Mouse (Mus musculus) macrophage (primary cell): ENCODE measurements at regions not wholly inside any gene's neighbourhood (a gene's known extent, or its start where the extent isn't known, plus 50 kb on each side); places are given as distances from the start of the nearest gene placed in this dataset.

Experiments used
- H3K27ac ChIP-seq: fragments of 350-480 bp; formaldehyde crosslinking; 2 replicates; pipeline ENCODE4 v1.9.0; 2021
- H3K36me3 ChIP-seq: fragments of 350-480 bp; formaldehyde crosslinking; 2 replicates; pipeline ENCODE4 v1.9.0; 2021; ENCODE audit errors: inconsistent target
- H3K4me3 ChIP-seq: fragments of 350-480 bp; formaldehyde crosslinking; 2 replicates; pipeline ENCODE4 v1.9.0; 2021; ENCODE audit errors: inconsistent target
- H3K79me2 ChIP-seq: fragments of 350-480 bp; formaldehyde crosslinking; 2 replicates; pipeline ENCODE4 v1.9.0; 2021; ENCODE audit errors: inconsistent target
- WGBS: methylation state at CpG from one replicate; pipeline ENCODE4 v1.1.7; 2026; ENCODE audit warnings: inconsistent platforms; ENCODE audit not compliant: missing documents; 5-methylcytosine and 5-hydroxymethylcytosine counted together

DNA sequence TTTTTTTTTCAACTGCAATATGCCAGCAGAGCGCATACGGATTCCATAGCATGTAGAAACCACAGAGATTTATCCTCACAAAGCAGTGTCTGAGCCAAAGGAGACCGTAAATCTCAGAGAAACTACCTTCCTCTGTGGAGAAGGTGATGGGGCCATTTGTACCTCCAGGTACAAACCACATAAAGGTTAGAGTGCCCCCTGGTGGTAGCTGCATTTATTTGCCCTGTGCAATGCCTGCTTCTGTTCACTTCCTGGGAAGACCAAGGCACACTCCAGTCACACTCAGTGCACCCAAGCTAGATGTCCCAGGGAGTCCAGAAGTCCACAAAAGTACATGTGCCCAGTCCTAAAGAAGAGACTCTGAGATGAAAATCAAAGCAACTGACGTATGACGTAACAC is 104.1 kb upstream of the Dock1 start:
- H3K4me3 ChIP-seq = no peak overlapping the region
- no peak overlapping the region for H3K27ac ChIP-seq
- H3K36me3 ChIP-seq = no peaks in the 10 kb centered on the region
- H3K79me2 ChIP-seq = no peaks in the 10 kb centered on the region
- WGBS = 60% methylated on average over 5 of the region's 5 CpGs

DNA sequence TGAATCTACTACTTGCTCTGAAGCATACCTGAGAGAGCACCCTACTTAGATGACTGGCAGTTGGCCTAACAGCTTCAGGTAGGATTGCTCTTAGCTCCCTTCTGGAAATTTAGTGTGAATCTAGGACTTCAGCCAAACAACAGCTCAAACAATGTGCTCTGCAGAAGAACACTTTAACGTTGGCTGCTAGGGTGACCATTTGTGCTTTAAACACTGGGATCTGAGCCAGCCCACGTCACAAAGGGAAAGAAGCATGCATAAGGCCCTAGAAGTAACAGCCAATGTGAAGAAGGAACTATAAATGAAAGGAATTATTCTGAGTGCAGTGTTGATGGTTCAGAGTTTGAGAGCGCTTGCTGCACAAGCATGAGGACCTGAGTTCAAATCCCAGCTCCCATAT is 101.2 kb upstream of the Dock1 start:
- H3K4me3 ChIP-seq = no peak overlapping the region
- 81% methylated on average over 3 of the region's 3 CpGs for whole genome bisulfite sequencing
- H3K79me2 ChIP-seq = no peaks in the 10 kb centered on the region
- no peak overlapping the region for H3K27ac ChIP-seq
- no peaks in the 10 kb centered on the region for H3K36me3 ChIP-seq

DNA sequence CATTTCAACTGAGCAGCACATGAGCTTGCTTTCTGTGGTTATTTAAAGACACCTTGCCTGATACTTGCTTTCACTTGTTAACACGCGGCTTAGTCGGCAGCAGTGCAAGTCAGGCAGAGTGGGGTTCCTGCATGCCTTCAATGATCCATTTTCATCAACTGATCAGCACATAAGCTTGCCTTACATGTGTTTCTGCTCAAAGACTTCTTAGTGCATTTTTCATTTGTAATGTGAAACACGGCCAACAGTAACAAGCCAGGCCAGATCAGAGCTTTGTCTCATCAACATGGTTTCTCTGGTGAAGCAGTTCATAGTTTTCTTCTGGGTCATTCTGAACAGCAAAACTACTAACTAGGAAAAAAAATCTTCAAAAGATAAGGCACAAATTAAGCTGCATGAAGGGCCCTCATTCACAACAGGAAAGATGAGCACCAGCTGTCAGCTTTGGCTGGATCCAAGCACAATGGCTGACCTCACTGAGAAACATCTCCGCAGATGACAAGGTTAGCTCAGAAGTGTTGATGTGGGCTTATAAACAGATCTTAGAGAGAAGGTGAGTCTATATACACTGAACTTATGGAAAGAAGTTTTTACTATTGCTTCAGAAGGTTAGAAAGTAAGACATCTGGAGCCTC is 100.2 kb upstream of the Dock1 start:
- 95% methylated on average over 5 of the region's 5 CpGs for WGBS

DNA sequence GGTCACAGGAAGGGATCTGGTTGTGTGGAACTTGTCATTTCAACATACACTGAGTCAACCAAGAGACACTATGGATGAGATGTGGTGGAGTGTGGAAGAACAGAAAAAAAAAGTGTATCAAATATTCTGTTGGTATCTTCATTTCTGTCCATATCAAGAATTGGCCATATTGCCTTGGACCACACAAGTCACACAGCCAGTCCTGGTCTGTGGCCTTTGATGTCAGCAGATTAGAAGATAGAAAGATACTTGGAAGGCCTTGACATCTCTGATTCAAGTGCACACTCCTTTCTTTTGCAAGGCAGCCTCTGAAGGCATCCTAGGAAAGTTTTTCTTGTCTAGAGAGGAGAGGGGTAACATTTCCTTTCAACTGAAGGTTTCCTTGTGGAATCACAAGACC is 88.7 kb upstream of the Dock1 start:
- Histone ChIP-seq H3K79me2 (no peaks in the 10 kb centered on the region), H3K27ac (no peak overlapping the region), H3K36me3 (no peaks in the 10 kb centered on the region), H3K4me3 (no peak overlapping the region)

More for the DNA sequence above, 100.2 kb upstream of the Dock1 start:
- H3K27ac ChIP-seq = no peak overlapping the region
- H3K79me2 ChIP-seq = no peaks in the 10 kb centered on the region
- no peaks in the 10 kb centered on the region for H3K36me3 ChIP-seq
- H3K4me3 ChIP-seq = no peak overlapping the region

DNA sequence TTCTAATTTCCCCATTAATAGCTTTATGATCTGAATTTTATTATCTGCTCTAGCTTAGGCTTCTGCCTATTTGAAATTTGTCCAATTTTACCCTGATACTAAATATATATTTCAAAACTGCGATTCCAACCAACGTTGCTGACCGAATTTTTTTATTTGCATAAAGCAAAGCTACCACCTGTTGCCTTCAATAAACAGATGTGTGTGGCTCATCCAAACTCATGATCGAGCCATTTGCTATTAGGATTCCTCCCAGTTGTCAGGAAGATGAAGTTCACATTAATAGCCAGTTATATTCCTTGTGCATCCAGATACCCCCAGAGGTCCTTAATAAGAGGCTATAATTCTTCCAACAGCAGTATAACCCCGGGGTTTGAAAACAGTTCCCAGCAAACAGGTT is 85.0 kb upstream of the Dock1 start:
- no peaks in the 10 kb centered on the region for H3K79me2 ChIP-seq
- H3K36me3 ChIP-seq = no peaks in the 10 kb centered on the region
- WGBS = 93% methylated on average over 5 of the region's 5 CpGs
- no peak overlapping the region for H3K4me3 ChIP-seq
- H3K27ac ChIP-seq = no peak overlapping the region

DNA sequence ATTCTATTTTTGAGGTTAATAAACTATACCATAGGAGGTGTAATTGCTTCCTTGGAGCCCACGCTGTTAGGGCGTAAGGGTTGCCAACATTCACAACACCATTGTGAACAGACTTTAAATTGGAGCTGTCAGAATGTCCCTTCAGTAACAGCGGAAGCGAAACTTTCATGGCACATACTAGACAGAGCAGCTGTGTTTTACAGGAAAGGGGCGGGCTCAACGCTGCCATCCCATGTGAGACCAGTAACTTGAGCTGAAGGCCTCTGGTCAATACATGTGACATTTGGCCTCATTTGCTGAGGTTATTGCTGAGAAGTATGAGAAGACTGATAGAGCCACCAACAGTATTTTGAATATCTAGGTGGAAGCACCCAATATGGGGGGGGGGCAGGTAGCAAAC is 83.5 kb upstream of the Dock1 start:
- H3K4me3 ChIP-seq = no peak overlapping the region
- H3K79me2 ChIP-seq = no peaks in the 10 kb centered on the region
- H3K27ac ChIP-seq = no peak overlapping the region
- H3K36me3 ChIP-seq = no peaks in the 10 kb centered on the region
- WGBS = 76% methylated on average over 6 of the region's 6 CpGs

DNA sequence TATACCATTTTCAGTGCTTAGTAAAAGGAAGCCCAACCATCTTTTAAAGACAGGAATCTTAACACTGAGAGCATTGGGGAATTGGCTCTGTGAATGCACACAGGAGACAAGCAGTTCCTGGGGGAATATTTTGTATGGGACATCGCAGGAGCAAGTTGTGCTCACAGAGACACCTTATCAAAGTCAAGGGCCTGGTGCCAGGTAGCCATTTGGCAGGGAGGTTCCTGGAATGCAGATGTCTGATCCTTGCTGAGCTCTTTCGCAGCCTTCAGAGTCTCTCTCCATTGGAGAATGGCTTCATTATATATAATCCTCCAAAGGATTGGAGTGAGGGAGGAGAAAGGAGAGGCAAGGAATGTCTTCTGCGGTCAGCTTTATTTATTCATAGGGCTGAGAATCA is 62.6 kb upstream of the Dock1 start:
- no peak overlapping the region for H3K4me3 ChIP-seq
- H3K36me3 ChIP-seq = no peaks in the 10 kb centered on the region
- H3K79me2 ChIP-seq = no peaks in the 10 kb centered on the region
- no peak overlapping the region for H3K27ac ChIP-seq
- WGBS = 92% methylated on average over 3 of the region's 3 CpGs

DNA sequence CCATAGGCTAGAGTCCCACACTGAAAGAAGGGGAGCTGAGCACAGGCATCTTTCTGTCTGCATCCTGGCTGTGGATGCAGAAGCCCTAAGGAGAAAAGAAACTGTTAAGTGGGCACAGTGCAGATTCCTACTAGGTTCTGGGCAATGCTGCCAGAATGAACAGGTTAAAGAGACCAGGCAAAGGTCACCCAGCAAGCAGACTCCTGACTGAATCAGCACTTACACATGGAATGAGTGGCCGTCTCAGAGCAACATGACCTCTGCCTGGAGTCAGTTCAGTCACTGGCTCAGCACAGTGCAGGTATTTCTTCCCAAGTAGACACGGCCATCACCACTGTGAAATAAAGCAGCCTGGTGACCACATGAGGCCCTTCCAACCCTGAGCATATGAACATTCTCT is 60.3 kb upstream of the Dock1 start:
- H3K27ac ChIP-seq = no peak overlapping the region
- no peaks in the 10 kb centered on the region for H3K79me2 ChIP-seq
- no peaks in the 10 kb centered on the region for H3K36me3 ChIP-seq
- 77% methylated on average over 2 of the region's 2 CpGs for whole genome bisulfite sequencing
- no peak overlapping the region for H3K4me3 ChIP-seq

DNA sequence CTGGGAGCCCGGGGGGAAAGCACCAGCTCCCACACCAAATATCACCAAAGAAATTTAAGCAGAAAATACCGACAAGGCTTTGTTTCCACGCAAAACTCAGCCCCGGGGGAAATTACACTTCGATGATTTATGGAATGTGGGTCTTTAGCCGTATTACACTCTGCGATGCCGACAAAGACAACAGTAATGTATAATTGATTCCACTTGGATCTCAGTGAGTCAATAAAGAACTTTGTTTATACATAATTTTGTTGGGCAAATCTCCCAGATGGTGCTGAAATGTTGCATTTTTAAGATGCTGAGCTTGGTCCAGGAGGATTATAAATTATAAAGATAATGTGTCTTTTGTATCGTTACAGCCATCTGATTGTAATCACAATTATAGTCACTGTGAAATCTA is 59.1 kb upstream of the Dock1 start:
- 91% methylated on average over 9 of the region's 9 CpGs for WGBS
- H3K36me3 ChIP-seq = no peaks in the 10 kb centered on the region
- H3K79me2 ChIP-seq = no peaks in the 10 kb centered on the region
- H3K27ac ChIP-seq = no peak overlapping the region
- H3K4me3 ChIP-seq = no peak overlapping the region

DNA sequence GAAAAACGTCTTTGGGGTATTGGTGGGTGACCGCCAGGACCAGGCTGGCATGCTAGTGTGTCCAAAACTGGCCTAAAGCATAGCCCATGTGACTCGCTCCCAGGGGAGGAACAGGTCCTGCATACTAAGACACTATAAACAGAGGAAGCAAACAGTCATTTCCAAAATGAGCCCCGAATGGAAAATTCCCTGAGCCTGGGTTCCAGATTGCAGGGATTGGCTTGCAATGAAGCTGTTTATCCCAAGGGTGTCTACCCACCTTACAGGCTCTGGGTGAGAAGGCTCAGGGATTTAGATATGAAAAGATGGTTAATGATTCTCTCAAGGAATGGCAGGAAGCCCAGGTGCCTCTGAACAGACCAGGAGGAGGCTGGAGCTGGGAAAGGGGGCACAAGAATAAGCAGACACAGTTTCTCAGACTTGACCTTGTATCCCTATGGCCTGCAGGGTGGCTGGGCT is 58.2 kb upstream of the Dock1 start:
- 96% methylated on average over 4 of the region's 4 CpGs for WGBS
- H3K36me3 ChIP-seq = no peaks in the 10 kb centered on the region
- no peaks in the 10 kb centered on the region for H3K79me2 ChIP-seq
- H3K4me3 ChIP-seq = no peak overlapping the region
- H3K27ac ChIP-seq = no peak overlapping the region

DNA sequence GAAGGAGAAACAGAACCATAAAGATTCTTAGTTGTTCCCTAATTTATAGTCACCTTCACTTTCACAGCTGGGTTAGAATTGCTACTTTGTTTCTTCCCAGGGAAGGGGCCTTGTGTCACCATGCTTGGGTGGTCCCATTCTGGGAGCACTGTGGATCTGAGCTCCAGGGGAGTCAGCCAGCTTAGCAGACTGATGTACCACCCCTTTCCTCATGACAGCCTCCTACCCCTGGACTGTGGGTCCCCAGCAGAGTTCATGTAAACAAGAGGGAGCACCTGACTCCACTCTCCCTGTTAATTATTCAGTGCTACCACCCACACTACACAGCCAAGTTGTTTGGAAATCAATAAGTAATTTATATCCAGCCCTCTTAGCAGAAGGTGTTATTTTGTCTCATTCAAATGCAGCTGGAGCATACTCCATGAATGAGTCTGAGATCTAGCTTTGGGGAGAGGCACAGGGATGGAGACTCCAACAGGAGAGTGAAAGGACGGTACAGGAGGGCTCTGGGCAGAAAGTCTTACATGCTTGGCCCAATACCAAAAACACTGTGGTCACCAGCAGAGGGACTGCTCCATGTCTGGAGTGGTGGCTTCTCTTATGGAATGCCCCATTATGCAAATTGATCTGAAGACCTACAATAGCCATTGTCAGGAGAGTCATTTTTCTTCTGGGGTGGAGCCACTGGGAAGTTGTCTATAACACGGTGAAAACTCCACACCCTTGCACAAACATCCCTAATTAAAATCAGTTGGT is 51.1 kb upstream of the Dock1 start:
- no peak overlapping the region for H3K4me3 ChIP-seq
- H3K36me3 ChIP-seq = no peaks in the 10 kb centered on the region
- WGBS = 45% methylated on average over 1 of the region's 2 CpGs
- no peaks in the 10 kb centered on the region for H3K79me2 ChIP-seq
- H3K27ac ChIP-seq = no peak overlapping the region

DNA sequence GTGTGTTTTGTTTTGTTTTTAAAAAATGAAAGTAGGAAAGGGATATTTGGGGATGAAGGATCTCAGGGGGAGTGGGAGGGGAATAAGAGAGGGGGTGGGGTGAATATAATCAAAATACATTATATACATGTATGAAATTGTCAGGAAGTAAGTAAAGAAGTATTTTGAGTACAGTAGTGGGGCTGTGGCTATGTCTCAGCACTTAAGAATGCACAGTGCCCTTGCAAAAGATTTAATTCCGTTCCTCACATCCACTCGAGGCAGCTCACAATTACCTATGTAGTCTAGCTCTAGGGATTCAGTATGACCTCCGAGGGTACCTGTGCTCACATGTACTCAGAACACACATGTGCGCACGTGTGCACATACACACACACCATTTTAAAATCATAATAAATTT is 50.4 kb upstream of the Dock1 start:
- Histone ChIP-seq H3K79me2 (no peaks in the 10 kb centered on the region), H3K27ac (no peak overlapping the region), H3K36me3 (no peaks in the 10 kb centered on the region), H3K4me3 (no peak overlapping the region)
- WGBS = 95% methylated on average over 5 of the region's 5 CpGs
